Mouse (Mus musculus): Measurements from ENCODE around the gene Trhr2.

Gene Trhr2

DNA sequence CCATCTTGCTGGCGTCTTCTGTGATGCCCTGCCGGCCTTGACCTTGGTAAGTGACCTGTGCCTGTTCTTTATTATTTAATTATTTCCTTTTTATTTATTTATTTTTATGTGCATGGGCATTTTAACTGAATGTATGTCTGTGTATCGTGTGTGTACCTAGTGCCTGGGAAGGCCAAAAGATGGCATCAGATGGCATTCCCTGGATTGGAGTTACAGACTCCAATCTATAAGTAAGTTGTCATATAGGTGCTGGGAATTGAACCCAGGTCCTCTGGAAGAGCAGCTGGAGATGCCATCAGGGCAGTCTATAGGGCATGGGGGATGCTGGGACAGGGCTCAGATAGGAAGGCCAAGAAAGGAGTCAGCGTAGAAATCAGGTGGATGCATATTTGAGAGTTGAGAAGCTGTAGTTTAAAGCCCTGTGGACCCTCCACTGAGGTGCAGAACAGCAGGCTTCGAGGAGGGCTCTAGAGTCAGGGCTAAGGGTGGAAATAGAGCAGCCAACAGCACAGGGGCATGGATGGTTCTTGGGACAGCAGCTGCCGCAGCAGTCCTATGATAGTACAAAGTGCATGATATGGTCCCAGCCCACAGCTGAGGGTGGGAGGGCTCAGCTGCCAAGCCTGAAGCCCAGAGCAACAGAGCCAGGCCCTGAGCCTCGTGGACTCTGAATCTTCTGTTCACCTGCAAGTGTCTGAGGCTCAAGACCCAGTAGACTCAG is at the start of gene Trhr2:
Trhr2 (minus strand) TSS at position 51 of the 721 bp plus-strand sequence.
- no peak for DNase-seq (ENCODE audit: extremely low spot score, low read depth, low spot score)

DNA sequence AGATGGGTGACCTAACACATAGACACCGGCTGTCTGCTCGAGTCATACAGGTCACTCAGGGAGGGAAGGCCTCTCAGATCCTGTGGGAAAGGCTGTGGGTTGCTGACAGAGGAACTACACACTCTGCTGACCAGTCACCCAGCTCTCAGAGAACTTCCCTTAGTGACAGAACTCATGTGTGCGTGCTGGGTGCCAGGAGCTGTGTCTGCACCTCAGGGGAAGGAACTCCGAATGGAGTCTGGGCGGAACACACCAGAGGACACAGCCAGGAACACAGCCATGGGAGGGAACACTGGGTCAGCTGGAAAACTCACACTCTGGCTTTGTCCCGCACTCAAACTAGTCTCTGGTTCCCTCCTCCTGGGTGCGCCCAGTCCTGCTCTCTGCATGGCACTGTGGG is 47.1 kb upstream of the Trhr2 start:
- DNase-seq (ENCODE audit: extremely low spot score, low read depth, low spot score), result no peak

DNA sequence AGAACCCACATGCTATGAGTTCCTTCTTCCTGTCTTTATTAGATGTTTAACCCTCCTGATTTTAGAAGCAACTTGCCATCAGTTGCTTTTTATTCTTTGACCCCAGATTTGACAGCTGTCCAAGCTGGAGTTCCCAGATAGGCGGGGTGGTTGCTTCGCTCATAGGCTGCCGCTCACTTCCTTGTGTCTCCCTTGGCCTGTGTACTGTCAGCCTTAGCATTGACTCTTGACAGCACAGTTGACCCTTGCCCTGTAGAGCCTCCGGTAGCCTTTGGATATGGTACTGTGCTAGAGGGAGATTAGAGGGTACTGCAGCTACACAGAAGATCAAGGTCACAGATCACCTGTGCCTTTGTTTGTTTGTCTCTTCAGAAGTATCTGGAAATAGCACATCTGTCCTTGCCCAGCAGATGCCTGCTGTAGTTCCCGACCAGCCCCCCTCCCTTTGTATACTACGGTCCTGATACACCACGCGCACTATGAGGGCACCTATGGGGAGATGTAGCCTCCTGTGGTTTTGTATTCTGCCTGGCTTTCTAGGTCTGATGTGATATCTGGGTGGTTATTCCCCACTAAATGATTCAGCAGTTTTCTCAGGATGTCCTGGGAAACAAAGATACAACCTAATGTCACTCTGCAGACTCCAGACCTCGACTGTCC is 44.7 kb upstream of the Trhr2 start:
- DNase-seq (ENCODE audit: extremely low spot score, low read depth, low spot score), result no peak

DNA sequence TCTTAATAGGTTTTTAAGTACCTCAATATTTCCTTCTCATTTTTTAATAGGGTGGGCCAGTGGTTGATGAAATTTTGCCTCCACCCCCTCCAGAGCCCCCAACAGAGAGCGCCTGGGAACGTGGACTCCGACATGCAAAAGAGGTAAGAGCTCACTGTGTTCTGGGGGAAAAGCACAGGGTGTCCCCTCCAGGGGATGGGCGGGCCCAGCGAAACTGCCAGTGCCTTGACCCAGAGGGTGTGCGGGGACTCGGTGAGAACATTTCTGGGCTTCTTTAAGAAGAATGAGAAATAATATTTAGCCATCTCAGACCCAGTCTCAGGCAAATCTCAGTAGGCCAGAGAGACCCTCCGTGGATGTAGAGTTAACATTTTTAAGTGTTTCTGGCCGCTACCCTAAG is 37.6 kb upstream of the Trhr2 start:
- no peak for DNase-seq (ENCODE audit: extremely low spot score, low read depth, low spot score)

DNA sequence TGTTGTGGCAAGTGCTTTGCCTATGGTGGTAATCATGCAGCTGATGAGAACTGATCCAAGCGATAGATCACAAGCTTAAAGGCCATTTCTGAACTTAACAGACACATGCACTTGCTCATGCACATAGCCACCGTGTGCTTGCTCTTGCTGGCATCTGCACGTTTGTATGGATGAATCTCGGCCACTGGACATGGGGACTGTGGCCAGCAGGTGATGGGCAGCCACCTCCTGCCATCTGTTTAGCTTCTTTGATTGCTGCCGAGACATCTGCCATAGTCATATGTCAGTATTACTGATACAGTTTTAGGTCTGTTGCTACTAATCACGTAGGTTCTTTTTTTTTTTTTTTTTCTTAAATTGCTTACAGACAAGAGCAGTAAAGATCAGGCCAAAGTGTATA is 34.7 kb upstream of the Trhr2 start:
- no peak for DNase-seq (ENCODE audit: extremely low spot score, low read depth, low spot score)

DNA sequence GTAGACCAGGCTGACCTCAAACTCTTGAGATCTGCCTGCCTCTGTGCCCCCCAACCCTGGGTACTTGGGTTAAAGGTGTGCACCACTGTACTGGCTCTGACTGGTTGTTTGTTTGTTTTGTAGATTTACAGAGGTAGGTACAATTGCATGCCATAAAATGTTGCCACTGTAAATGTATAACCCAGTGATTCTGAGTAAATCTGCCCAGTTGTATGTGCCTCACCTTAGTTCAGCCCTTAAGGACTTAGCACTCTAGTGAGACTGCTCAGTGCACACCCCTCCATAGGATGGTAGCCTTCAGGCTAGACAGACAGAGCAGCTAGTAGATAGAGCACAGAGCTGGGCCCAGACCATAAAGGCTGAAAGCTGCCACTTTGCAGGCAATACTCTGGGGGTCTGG is 33.2 kb upstream of the Trhr2 start:
- no peak for DNase-seq (ENCODE audit: extremely low spot score, low read depth, low spot score)

DNA sequence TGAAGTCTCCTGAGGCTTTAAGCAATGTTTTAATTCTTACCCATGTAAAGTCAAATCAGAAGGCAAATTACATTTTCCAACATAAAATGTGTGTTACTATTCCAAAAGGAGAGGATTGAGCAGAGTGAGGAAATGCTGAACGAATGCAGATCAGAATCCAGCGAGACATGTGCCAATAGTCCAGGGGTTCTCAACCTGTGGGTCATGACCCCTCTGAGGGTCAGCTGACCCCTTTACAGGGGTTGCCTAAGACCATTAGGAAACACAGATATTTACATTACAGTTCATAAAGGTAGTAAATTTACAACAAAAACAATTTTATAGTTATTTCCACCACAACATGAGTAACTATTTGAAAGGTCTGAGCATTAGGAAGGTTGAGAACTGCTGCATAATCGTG is 30.2 kb upstream of the Trhr2 start:
- DNase-seq (ENCODE audit: extremely low spot score, low read depth, low spot score), result no peak

DNA sequence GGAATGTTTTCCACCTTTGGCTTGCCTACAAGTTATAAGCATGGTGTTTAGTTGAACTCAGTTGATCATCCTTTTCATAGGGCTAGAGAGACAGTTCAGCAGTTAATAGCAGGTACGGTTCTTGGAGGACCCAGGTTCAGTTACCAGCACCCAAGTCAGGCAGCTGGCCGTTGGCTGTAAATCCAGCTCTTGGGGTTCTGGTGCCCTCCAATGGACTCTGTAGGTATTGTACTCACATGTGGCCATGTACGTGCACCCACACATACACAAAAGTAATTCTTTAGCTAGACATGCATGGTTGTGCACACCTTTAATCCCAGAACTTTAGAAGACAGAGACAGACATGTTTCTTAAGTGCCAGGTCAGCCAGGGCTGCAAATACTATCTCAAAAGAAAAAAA is 28.8 kb upstream of the Trhr2 start:
- no peak for DNase-seq (ENCODE audit: extremely low spot score, low read depth, low spot score)

DNA sequence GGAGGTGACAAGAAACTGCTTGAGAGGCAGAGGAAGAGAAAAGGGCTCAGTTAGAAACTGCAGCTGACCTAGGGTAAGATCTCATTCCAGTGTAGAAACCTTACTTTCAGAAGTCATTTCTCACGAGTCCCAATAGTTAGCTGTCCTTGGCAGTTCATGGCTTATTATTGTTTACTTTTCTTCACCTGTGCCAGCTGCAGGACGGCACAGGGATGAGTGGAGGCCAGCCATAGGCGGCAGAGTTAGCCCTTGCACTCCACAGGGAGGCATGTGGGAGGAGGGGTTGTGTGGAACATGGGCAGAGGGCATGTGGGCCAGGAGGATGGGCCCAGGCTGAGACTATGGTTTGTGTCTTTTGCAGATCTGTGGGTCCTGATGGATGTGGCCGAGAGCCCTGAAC is 22.5 kb upstream of the Trhr2 start:
- DNase-seq (ENCODE audit: extremely low spot score, low read depth, low spot score), result no peak

DNA sequence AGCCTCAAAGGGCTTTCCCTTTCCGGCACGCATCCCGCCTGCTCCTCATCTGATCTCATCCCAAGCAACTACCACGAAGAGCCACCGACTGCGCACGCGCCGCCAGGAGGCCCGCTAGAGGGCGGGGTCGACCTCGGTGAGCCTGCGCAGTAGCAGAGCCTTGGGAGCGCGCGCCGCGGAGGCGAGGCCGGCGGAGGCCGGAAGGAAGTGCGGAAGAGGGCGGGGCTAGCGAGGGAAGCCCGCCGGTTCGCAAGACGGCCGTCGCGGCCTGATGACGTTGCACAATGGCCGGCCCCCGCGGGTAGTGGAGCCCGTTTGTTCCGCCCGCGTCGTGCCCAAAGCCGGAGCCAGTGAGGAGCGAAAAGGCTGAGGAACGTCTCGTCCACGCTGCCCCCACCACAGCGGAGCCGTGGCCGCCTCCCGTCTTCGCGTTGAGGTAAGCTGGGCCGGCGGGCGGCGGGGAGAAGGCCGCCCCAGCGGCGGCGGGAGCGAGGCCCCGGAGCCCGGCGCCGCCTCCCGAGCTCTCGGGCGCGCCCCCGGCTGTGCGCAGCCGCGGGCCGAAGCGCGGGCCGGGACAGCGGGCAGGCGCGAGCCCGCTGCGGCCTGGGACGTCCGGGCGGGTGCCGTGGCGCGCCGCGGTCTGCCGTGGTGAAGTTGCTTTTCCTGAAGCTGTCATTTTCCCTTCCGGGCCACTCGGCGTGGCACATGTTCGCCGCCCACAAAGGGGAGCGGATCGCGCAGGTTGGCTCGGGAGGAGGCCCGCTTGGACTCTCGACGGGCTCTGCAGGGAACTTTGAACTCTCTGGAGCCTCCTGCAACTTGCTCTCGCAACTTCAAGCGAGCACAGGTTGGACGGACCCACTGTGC is 16.1 kb upstream of the Trhr2 start, which contains the start of gene Zc3h18:
Zc3h18 (plus strand) TSS at position 245 of the 867 bp plus-strand sequence.
- DNase-seq (ENCODE audit: extremely low spot score, low read depth, low spot score), result peak; percentile 92

DNA sequence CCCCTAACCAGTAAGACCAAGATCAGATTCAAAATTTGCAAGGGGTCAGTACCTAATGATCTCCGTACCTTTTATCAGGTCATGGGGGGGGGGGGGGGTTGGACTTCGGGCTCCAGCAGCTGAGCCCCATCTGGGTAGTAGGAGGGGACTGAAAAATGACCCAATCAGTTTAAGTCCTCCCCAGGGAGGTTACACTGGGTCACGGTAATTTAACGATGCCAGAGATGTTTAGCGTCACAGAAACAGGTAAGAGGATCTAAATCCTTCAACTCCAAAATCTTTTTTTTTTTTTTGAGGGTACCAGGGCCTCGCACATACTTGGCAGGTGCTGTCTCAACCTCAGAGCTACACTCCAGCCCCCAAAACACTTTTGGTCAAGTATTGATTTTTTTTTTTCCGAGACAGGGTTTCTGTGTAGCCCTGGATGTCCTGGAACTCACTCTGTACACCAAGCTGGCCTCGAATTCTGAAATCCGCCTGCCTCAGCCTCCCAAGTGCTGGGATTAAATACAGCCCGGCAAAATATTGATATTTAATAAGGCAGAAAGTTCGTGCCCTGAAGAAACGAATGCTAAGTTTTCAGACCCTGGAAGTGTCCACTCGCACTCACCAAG is 15.3 kb upstream of the Trhr2 start:
- no peak for DNase-seq (ENCODE audit: extremely low spot score, low read depth, low spot score)

DNA sequence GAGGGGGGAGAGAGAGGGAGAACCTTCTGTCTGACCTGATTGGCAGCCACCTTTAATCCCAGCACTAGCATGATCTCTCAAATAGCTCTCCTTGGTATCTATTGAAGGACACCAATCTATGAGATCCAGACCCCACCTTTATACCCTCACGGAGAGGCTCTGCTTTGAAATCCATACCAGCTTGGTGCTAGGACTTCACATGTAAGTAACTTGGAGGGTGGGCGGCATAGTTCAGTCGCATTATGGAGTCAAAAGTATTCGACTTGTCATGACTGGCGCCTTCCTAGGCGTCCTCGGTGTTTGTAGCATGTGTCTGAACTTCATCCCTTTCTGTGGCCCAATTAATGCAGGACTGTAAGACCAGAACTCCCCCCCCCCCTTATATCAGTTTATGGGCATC is 14.8 kb upstream of the Trhr2 start:
- no peak for DNase-seq (ENCODE audit: extremely low spot score, low read depth, low spot score)

DNA sequence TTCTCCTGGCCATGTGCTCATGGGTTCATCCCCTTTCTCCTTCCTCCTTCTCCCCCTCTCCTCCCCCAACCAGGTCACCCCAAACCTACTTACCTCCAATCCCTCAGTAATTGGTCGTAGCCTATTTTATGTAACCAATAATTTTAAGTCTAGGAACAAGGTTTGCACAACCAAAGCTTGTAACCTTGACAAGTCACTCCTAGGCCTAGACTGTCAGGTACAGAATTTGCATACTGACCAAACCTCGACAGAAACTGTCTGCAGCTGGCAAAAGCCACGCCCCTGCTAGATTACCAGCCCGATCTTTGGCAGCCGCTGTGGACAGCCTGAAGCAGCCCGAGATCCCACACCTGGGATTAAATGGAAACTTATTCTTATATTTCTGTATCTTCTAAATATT is 11.2 kb upstream of the Trhr2 start:
- no peak for DNase-seq (ENCODE audit: extremely low spot score, low read depth, low spot score)

DNA sequence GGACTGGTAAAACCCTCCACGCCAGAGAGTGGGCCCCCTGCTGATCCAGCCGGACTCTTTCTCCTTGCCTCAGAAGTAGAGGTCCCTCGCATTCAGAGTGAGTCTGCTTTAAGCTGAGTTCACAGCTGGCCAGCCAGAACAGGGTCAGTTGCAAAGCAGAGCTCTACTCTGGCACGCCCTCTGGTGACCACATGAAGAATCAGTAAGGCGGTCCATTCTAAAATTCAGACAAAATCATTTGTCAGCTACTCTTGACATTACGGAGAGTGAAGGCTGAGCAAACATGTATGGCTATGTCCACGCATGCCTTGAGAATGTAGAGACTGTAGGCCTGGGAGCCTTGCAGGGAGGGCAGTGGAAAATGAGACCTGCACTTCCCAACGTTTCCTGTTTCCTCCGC is 9.1 kb upstream of the Trhr2 start:
- peak; percentile 42 for DNase-seq (ENCODE audit: extremely low spot score, low read depth, low spot score)

DNA sequence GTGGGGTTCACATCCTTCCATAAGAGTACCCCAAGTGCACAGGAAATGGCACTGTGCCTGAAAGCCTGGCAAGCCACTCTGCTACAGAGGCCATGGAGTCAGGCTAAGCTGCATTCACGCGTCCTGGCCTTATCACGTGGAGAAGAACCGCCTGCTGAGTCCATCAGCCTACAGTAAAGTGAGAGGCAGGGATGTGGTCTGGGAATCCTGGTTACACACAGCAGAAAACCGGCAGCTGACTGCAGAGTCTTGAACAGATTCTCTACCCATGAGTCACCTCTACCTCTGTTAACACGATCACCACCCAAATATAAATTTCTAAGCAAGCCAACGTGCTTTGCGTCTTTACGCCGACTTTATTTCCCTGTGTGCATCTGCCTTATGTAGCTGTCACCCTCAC is 7.9 kb upstream of the Trhr2 start:
- no peak for DNase-seq (ENCODE audit: extremely low spot score, low read depth, low spot score)

DNA sequence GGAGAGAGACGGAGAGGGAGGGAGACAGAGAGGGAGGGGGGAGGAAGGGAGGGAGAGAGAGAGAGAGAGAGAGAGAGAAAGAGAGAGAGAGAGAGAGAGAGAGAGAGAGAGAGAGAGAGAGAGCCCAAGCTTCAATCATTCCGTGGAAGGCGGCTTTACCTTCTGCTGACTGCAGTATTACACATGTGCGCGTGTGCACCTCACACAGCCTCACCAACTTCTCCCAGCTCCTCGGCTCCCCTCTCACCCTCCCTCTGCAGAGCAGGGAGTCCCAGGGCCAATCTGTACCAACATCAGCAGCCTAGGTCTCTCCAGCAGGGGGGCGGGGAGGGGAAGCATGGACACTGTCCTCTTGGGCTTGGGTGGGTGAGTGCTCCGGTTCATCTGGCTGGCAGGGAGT is 2.4 kb upstream of the Trhr2 start:
- no peak for DNase-seq (ENCODE audit: extremely low spot score, low read depth, low spot score)

DNA sequence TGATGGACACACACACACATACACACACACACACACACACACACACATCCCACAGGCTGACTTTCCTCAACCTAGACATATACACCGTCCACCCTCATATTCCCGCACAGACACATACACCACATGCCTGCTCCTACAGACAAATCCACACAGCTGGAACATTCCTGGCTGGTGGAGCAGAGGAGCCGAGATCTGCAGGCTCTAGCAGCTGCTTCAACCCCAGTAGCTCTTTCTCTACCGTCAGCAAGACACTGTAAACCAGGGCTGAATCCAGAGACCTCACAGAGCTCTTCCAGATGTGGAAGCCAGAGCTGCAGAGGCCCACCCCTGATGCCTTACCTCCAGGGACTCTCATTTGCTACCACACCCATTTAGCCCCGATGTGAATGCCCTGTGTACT is 1.7 kb upstream of the Trhr2 start:
- DNase-seq (ENCODE audit: extremely low spot score, low read depth, low spot score), result no peak

DNA sequence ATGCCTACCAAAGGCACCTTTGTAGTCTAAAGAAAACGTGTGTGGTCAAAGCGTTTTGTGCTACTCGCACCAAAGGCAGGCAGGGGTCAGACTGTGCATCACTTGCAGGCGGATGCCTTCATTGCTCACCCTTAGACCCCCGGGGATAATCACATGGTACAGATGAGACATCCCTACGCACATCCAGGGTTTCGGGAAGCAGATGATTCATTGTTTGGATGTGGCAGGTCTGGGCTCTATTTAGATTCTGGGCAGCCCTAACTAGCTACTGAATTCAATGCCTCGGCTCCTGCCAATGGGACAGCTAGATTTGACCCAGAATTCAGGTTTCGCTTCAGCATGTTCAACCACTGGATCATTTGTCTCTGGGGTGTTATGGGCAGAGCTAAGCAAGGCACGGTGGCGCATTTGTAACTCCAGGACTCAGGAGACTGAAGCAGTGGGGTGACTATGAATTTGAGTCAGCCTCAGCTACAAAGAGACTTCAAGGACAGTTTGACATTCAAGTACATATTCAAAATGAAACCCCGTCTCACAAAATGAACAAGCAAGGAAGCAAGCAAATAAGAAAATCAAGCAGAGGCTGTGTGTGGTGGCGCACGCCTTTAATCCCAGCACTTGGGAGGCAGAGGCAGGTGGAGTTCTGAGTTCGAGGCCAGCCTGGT is 1.3 kb downstream of the Trhr2 start:
- no peak for DNase-seq (ENCODE audit: extremely low spot score, low read depth, low spot score)

DNA sequence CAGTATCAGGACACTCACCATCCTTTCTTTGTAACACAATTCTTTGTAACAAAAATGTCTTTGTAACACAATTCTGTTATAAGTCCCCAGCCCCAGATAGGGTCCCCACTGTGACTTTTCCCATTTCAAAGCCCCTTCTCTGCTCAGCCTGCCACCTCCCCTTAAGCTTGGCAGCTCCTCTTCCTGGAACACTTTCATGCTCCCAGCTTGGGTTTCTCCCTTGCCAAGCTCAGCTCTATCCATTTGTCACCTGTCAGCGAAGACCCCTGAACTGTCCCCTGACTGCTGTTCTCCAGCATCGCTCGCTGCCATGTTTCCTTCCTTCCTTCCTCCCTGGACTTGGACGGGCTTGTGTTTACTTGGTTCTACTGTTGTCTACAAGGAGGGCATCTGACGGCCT is 2.9 kb downstream of the Trhr2 start:
- no peak for DNase-seq (ENCODE audit: extremely low spot score, low read depth, low spot score)

DNA sequence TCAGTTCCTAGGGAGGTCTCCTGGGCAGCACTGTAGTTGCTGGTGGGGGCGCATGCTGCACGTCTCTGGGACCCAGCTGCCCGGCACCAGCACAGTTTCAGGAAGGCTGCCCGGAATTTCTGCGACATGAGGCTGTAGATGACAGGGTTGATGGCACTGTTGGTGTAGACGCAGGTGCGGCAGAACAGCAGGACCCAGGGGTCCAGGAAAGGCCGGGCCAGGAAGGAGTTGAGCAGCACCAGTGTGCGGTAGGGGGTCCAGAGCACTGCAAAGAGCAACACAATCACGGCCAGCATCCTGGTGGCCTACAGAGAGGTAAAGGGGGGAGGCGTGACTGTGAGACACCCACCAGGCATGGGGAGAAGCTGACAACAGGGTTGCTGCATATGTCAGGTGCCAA is 3.3 kb downstream of the Trhr2 start:
- no peak for DNase-seq (ENCODE audit: extremely low spot score, low read depth, low spot score)
